Mouse (Mus musculus): ENCODE measurements around the gene Rapgef3. TPM values are rescaled to one million over a fixed set of nuclear protein-coding genes. Genes with fewer than 3 reads are reported as not detected.

The Rapgef3 gene
- polyA plus RNA-seq, 1 experiment, result 3.7 TPM

GRCm38 (mm10) chr15:97743961-97744525 is 23.7 kb downstream of the Rapgef3 start:
- no peak for TF ChIP-seq CTCF (IDR thresholded peaks at IDR 0.05; ENCODE audit: low read depth, low read length)
- TF ChIP-seq POLR2A (IDR thresholded peaks at IDR 0.05; ENCODE audit: borderline replicate concordance, low read depth, low read length), result no peak
- H3K4me1 ChIP-seq (ENCODE audit: control insufficient read depth, insufficient read depth, low read length), result no peaks in the 10 kb centered on the region
- no peak overlapping the region for H3K27ac ChIP-seq (ENCODE audit: insufficient read depth, low read depth, low read length)
- H3K4me3 ChIP-seq (ENCODE audit: insufficient read depth, low read length), result no peak overlapping the region

- Histone ChIP-seq H3K4me1 (ENCODE audit: control insufficient read depth, insufficient read depth, low read length) (no peaks in the 10 kb centered on the region), H3K27ac (ENCODE audit: insufficient read depth, low read depth, low read length) (no peak overlapping the region), H3K4me3 (ENCODE audit: insufficient read depth, low read length) (no peak overlapping the region)
- no peak for TF ChIP-seq POLR2A (IDR thresholded peaks at IDR 0.05; ENCODE audit: borderline replicate concordance, low read depth, low read length)
- TF ChIP-seq CTCF (IDR thresholded peaks at IDR 0.05; ENCODE audit: low read depth, low read length), result no peak
Measured at GRCm38 (mm10) chr15:97743210-97743609, 24.6 kb downstream of the Rapgef3 start.

- H3K4me1 ChIP-seq (ENCODE audit: control insufficient read depth, insufficient read depth, low read length), result no peaks in the 10 kb centered on the region
- no peak overlapping the region for H3K27ac ChIP-seq (ENCODE audit: insufficient read depth, low read depth, low read length)
- H3K4me3 ChIP-seq (ENCODE audit: insufficient read depth, low read length), result no peak overlapping the region
- TF ChIP-seq CTCF (IDR thresholded peaks at IDR 0.05; ENCODE audit: low read depth, low read length), result no peak
- TF ChIP-seq POLR2A (IDR thresholded peaks at IDR 0.05; ENCODE audit: borderline replicate concordance, low read depth, low read length), result no peak
Measured at GRCm38 (mm10) chr15:97742600-97742999, 25.2 kb downstream of the Rapgef3 start.

GRCm38 (mm10) chr15:97742074-97742473 is 25.7 kb downstream of the Rapgef3 start:
- H3K27ac ChIP-seq (ENCODE audit: insufficient read depth, low read depth, low read length), result no peak overlapping the region
- TF ChIP-seq POLR2A (IDR thresholded peaks at IDR 0.05; ENCODE audit: borderline replicate concordance, low read depth, low read length) (no peak), CTCF (IDR thresholded peaks at IDR 0.05; ENCODE audit: low read depth, low read length) (no peak)
- H3K4me3 ChIP-seq (ENCODE audit: insufficient read depth, low read length), result no peak overlapping the region
- H3K4me1 ChIP-seq (ENCODE audit: control insufficient read depth, insufficient read depth, low read length), result no peaks in the 10 kb centered on the region

- Histone ChIP-seq H3K27ac (ENCODE audit: insufficient read depth, low read depth, low read length) (no peak overlapping the region), H3K4me3 (ENCODE audit: insufficient read depth, low read length) (no peak overlapping the region), H3K4me1 (ENCODE audit: control insufficient read depth, insufficient read depth, low read length) (no peaks in the 10 kb centered on the region)
- TF ChIP-seq CTCF (IDR thresholded peaks at IDR 0.05; ENCODE audit: low read depth, low read length) (no peak), POLR2A (IDR thresholded peaks at IDR 0.05; ENCODE audit: borderline replicate concordance, low read depth, low read length) (no peak)
Measured at GRCm38 (mm10) chr15:97741662-97742061, 26.1 kb downstream of the Rapgef3 start.

GRCm38 (mm10) chr15:97740283-97740732 is 27.5 kb downstream of the Rapgef3 start:
- TF ChIP-seq CTCF (IDR thresholded peaks at IDR 0.05; ENCODE audit: low read depth, low read length) (no peak), POLR2A (IDR thresholded peaks at IDR 0.05; ENCODE audit: borderline replicate concordance, low read depth, low read length) (no peak)
- H3K27ac ChIP-seq (ENCODE audit: insufficient read depth, low read depth, low read length), result no peak overlapping the region
- H3K4me1 ChIP-seq (ENCODE audit: control insufficient read depth, insufficient read depth, low read length), result no peaks in the 10 kb centered on the region
- no peak overlapping the region for H3K4me3 ChIP-seq (ENCODE audit: insufficient read depth, low read length)

GRCm38 (mm10) chr15:97738923-97739322 is 28.8 kb downstream of the Rapgef3 start:
- no peak overlapping the region for H3K27ac ChIP-seq (ENCODE audit: insufficient read depth, low read depth, low read length)
- TF ChIP-seq CTCF (IDR thresholded peaks at IDR 0.05; ENCODE audit: low read depth, low read length) (no peak), POLR2A (IDR thresholded peaks at IDR 0.05; ENCODE audit: borderline replicate concordance, low read depth, low read length) (no peak)
- no peaks in the 10 kb centered on the region for H3K4me1 ChIP-seq (ENCODE audit: control insufficient read depth, insufficient read depth, low read length)
- no peak overlapping the region for H3K4me3 ChIP-seq (ENCODE audit: insufficient read depth, low read length)

GRCm38 (mm10) chr15:97731988-97732387 is 35.8 kb downstream of the Rapgef3 start:
- no peak overlapping the region for H3K27ac ChIP-seq (ENCODE audit: insufficient read depth, low read depth, low read length)
- no peak for TF ChIP-seq POLR2A (IDR thresholded peaks at IDR 0.05; ENCODE audit: borderline replicate concordance, low read depth, low read length)
- no peak for TF ChIP-seq CTCF (IDR thresholded peaks at IDR 0.05; ENCODE audit: low read depth, low read length)
- no peak overlapping the region for H3K4me3 ChIP-seq (ENCODE audit: insufficient read depth, low read length)
- peaks cover 4% of the 10 kb centered on the region for H3K4me1 ChIP-seq (ENCODE audit: control insufficient read depth, insufficient read depth, low read length)

GRCm38 (mm10) chr15:97731111-97731510 is 36.7 kb downstream of the Rapgef3 start, which contains the start of gene Endou:
Gene Endou, minus strand, starts transcription at chr15:97731339.
- no peak within 1 kb of the TSS for H3K27ac ChIP-seq (ENCODE audit: insufficient read depth, low read depth, low read length)
- TF ChIP-seq CTCF (IDR thresholded peaks at IDR 0.05; ENCODE audit: low read depth, low read length), result no peak
- no peak for TF ChIP-seq POLR2A (IDR thresholded peaks at IDR 0.05; ENCODE audit: borderline replicate concordance, low read depth, low read length)
- peaks cover 8% of the 10 kb centered on the region for H3K4me1 ChIP-seq (ENCODE audit: control insufficient read depth, insufficient read depth, low read length)
- H3K4me3 ChIP-seq (ENCODE audit: insufficient read depth, low read length), result no peak within 1 kb of the TSS

- H3K4me1 ChIP-seq (ENCODE audit: control insufficient read depth, insufficient read depth, low read length), result peaks cover 8% of the 10 kb centered on the region
Measured at GRCm38 (mm10) chr15:97730365-97730764, 37.4 kb downstream of the Rapgef3 start.

More at GRCm38 (mm10) chr15:97730365-97730764, 37.4 kb downstream of the Rapgef3 start:
- TF ChIP-seq POLR2A (IDR thresholded peaks at IDR 0.05; ENCODE audit: borderline replicate concordance, low read depth, low read length) (no peak), CTCF (IDR thresholded peaks at IDR 0.05; ENCODE audit: low read depth, low read length) (no peak)
- Histone ChIP-seq H3K27ac (ENCODE audit: insufficient read depth, low read depth, low read length) (no peak overlapping the region), H3K4me3 (ENCODE audit: insufficient read depth, low read length) (no peak overlapping the region)

Data from bone marrow macrophage, adult 2 months (primary cell).